In the genomic region with DNA sequence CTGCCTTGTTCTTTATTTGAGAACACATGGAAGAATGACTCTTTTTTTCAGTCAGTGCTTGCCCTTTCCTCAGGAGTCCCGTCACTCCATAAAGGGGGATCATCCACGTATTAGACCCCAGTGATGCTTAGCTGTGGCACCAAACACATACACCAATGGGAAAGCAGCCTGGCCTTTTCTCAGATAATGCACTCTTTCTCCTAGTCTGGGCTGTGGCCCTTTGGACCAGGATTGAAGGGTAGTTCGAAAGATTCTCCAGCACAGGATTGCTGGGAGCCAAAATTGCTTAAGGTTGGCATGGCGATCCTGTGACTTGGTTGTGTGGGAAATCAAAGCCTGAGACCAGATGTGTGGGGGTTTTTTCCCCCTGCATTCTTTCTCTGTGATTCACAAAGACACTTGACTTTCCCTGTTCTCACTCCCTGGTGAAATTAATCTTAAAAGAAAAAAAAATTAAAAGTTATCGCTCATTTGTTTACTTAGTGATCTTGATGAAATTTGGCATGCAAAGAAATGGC, we compare ENCODE assay signal across 17 mouse cellular contexts.
DNase-seq lines count a peak whose midpoint lies in the region; ATAC-seq and TF ChIP-seq lines count a peak whose summit lies in the region.
"Had no signal": no experiment of that assay in that cellular context is flagged by ENCODE, and none has a peak within 500 bp of the region (broad histone marks: within the 10 kb centered on the region; RNA-seq: fewer than 3 reads in every experiment).

No protein-coding gene starts in this region.

- H3K9me3 ChIP-seq in hindbrain, embryonic 12.5 days (replicated peaks) = no peaks in the 10 kb centered on the region
- H3K9me3 ChIP-seq in midbrain, embryonic 14.5 days (ENCODE audit: control insufficient read depth, low read length) = no peaks in the 10 kb centered on the region
- no peaks in the 10 kb centered on the region for H3K9me3 ChIP-seq in kidney, embryonic 15.5 days (replicated peaks)
- H3K9me3 ChIP-seq: limb, embryonic 13.5 days had no signal

- no peak overlapping the region for H3K4me3 ChIP-seq in embryonic fibroblast, embryonic 13.5 days (ENCODE audit: insufficient read depth, low read length)
- no peak overlapping the region for H3K4me3 ChIP-seq in hindbrain, embryonic 12.5 days
- no peak overlapping the region for H3K4me3 ChIP-seq in midbrain, embryonic 14.5 days (replicated peaks; ENCODE audit: low read depth, low read length)
- no peak overlapping the region for H3K4me3 ChIP-seq in kidney, embryonic 15.5 days (replicated peaks)
- H3K4me3 ChIP-seq: limb, embryonic 13.5 days had no signal

- H3K27ac ChIP-seq in embryonic fibroblast, embryonic 13.5 days (ENCODE audit: insufficient read depth, low read length) = peak overlapping the region; percentile 83; the same call in 1 of the 2 replicates
- peak overlapping the region; percentile 82 for H3K27ac ChIP-seq in hindbrain, embryonic 12.5 days
- H3K27ac ChIP-seq in midbrain, embryonic 14.5 days (replicated peaks; ENCODE audit: low read depth, low read length) = peak overlapping the region; percentile 82
- no peak overlapping the region for H3K27ac ChIP-seq in kidney, embryonic 15.5 days
- H3K27ac ChIP-seq: limb, embryonic 13.5 days; stomach, postnatal 0 days had no signal

- H3K4me1 ChIP-seq in embryonic fibroblast, embryonic 13.5 days (ENCODE audit: control insufficient read depth, insufficient read depth, low read length) = peaks cover 7% of the 10 kb centered on the region
- peaks cover 32% of the 10 kb centered on the region for H3K4me1 ChIP-seq in hindbrain, embryonic 12.5 days
- H3K4me1 ChIP-seq in midbrain, embryonic 14.5 days (ENCODE audit: control insufficient read depth, insufficient read depth, low read length) = peaks cover 52% of the 10 kb centered on the region
- no peaks in the 10 kb centered on the region for H3K4me1 ChIP-seq in kidney, embryonic 15.5 days

- no peak for TF ChIP-seq POLR2A in brain, embryonic 14.5 days (IDR thresholded peaks at IDR 0.05; ENCODE audit: borderline replicate concordance, extremely low read depth, insufficient read depth, insufficient read length, poor library complexity, severe bottlenecking)
- TF ChIP-seq POLR2A in embryonic fibroblast, embryonic 13.5 days (IDR thresholded peaks at IDR 0.05; ENCODE audit: low read depth, low read length) = no peak

- TF ChIP-seq CTCF in brain, embryonic 14.5 days (IDR thresholded peaks at IDR 0.05; ENCODE audit: borderline replicate concordance, extremely low read depth, insufficient read depth, insufficient read length) = no peak
- no peak for TF ChIP-seq CTCF in embryonic fibroblast, embryonic 13.5 days (IDR thresholded peaks at IDR 0.05; ENCODE audit: borderline replicate concordance, insufficient read depth, low read length)

- DNase-seq in brain, embryonic 14.5 days (ENCODE audit: low read depth) = peak; percentile 61
- DNase-seq in midbrain, embryonic 14.5 days = peak; percentile 34
- DNase-seq in right cerebral cortex, adult 2 months (ENCODE audit: low spot score in 2 of 2) = no peak
- DNase-seq in layer of hippocampus, postnatal 14 days (ENCODE audit: low spot score in 2 of 2) = no peak
- no peak for DNase-seq in T-cell, adult 2 months (ENCODE audit: low spot score)
- DNase-seq: cerebellum, adult 18-20 months; gastrocnemius, postnatal 14 days; kidney, postnatal 25 days; layer of hippocampus, postnatal 36 days; lung, postnatal 4 days; spleen, adult 18-20 months had no signal

- no peaks in the 10 kb centered on the region for H3K27me3 ChIP-seq in hindbrain, embryonic 12.5 days
- no peaks in the 10 kb centered on the region for H3K27me3 ChIP-seq in midbrain, embryonic 14.5 days (ENCODE audit: control insufficient read depth, insufficient read depth, low read length)
- 0 out of 2 replicates have a peak, but pooled peaks cover 3% of the 10 kb centered on the region for H3K27me3 ChIP-seq in kidney, embryonic 15.5 days
- H3K27me3 ChIP-seq: limb, embryonic 13.5 days had no signal

- H3K36me3 ChIP-seq in hindbrain, embryonic 12.5 days = peaks cover 6% of the 10 kb centered on the region
- H3K36me3 ChIP-seq in midbrain, embryonic 14.5 days (ENCODE audit: control insufficient read depth, insufficient read depth, low read length) = peaks cover 32% of the 10 kb centered on the region
- no peaks in the 10 kb centered on the region for H3K36me3 ChIP-seq in kidney, embryonic 15.5 days
- H3K36me3 ChIP-seq: limb, embryonic 13.5 days had no signal

- no peak overlapping the region for H3K4me2 ChIP-seq in hindbrain, embryonic 12.5 days (replicated peaks)
- no peak overlapping the region for H3K4me2 ChIP-seq in midbrain, embryonic 14.5 days (ENCODE audit: low read length)
- no peak overlapping the region for H3K4me2 ChIP-seq in kidney, embryonic 15.5 days
- H3K4me2 ChIP-seq: limb, embryonic 13.5 days had no signal

- ATAC-seq in hindbrain, embryonic 12.5 days (ENCODE audit: low FRiP score) = no peak; the same call in 1 of the 2 replicates
- ATAC-seq in midbrain, embryonic 14.5 days (ENCODE audit: low FRiP score, low TSS enrichment) = no peak; the same call in 1 of the 2 replicates
- no peak for ATAC-seq in kidney, embryonic 15.5 days (replicated peaks; ENCODE audit: low FRiP score)
- ATAC-seq: intestine, postnatal 0 days had no signal

- no peak overlapping the region for H3K9ac ChIP-seq in hindbrain, embryonic 12.5 days
- no peak overlapping the region for H3K9ac ChIP-seq in midbrain, embryonic 14.5 days (replicated peaks; ENCODE audit: low read length)
- H3K9ac ChIP-seq in kidney, embryonic 15.5 days = no peak overlapping the region
- H3K9ac ChIP-seq: limb, embryonic 13.5 days had no signal

- 24% methylated on average over 5 of the region's 5 CpGs for WGBS in hindbrain, embryonic 12.5 days
- 17% methylated on average over 5 of the region's 5 CpGs for WGBS in midbrain, embryonic 14.5 days
- WGBS in kidney, embryonic 15.5 days = 60% methylated on average over 5 of the region's 5 CpGs

Comparison
In these comparisons a context has a peak if more than half of its experiments do, and no peak if none do; other contexts are left out.
1. DNase-seq: peak in brain, embryonic 14.5 days (single experiment) and midbrain, embryonic 14.5 days (single experiment); none in right cerebral cortex, adult 2 months (0 of 2), layer of hippocampus, postnatal 14 days (0 of 2) and T-cell, adult 2 months (single experiment).